Mouse (Mus musculus) WW6 (cell line): Measurements from ENCODE around the gene Cerk.
"Not testable (repeated sequence)": the region's sequence is repeated elsewhere in the genome, so short reads cannot be mapped to it uniquely, and the experiment has no call there.

ENCODE experiments used
- DNase-seq: peaks from one replicate; pipeline ENCODE4 v3.0.0-alpha.2; 2013; ENCODE audit warnings: low read depth, low spot score

The Cerk gene

DNA sequence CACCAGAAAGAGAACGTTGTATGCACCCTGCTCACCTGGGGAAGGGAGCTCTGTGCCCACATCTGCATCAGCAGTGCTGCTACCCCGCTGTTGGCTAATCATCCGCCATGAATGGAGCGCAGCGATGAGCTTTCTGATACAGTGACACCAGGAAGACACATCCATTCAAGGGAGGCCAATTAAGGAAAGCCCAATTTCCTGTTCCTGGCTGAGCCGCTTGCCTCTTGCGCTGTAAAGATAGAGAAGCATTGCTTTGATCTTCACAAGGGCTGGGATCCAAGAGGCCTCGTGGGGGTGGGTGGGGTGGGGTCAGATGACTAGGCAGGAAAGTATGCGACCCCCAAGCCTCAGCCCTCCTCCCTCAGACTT is 72.6 kb downstream of the Cerk start:
- no peak for DNase-seq

DNA sequence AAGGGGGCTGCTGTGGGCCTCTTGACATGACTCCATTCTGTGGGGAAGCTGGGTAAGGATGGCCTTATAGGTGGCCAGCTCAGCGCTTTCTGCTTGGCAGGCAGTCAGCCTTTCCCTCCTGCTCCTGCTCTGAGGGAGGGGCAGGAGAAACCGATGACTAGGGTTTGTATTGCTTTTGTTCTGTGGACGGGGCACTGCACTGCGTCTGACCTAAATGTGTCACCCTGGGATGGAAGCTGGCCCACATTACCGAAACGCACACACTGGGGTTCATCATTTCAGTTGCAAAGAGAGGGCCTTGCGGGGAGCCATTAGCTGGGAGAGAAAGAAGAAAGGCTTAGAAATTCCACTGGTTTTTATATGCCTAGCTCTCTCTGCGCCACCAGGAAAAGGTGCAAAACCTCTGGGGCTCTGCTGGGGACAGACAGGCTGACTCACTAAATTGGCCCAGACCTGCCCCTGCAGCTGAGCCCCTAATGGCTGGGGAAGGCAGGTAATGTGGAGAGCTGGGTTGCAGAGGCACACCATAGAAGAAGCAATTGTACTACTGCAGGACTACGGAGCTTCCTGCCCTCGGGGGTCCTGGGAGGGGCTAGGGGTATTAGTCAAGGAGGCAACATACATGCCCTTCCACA is 73.1 kb downstream of the Cerk start:
- no peak for DNase-seq

DNA sequence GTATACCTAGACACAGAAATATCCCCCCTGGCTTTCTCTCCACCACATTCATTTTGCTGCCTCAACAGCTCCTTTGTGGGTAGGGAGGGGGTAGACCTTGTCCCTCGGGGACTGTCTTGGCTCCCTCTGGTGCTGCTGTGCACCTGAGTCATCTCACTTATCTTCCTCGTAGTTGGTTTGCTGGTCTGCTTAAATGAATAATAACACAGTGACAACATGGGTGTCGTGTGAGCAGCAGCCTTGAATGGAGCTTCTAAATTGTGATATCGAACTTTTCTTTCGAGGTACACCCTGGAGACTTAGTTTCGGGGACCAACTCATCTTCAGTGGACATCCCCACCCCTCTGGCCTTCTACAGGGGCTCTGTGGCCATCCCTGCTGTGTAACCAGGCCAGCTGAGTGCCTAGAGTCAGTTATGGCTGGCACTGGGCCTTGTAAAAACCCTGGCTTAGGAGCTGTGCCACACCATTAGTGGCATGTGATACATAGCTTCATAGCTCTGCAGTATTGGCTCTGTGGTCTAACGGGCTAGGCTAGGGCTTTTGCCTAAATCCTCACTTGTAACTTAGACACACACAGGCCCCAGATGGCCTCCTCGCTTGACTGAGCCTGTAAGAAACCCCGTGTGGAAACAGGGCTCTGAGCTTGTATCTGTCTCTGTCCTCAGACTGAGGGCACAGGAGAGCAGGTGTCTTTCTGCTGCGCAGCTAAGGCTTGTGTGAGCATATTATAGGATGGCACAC is 75.4 kb downstream of the Cerk start:
- no peak for DNase-seq

DNA sequence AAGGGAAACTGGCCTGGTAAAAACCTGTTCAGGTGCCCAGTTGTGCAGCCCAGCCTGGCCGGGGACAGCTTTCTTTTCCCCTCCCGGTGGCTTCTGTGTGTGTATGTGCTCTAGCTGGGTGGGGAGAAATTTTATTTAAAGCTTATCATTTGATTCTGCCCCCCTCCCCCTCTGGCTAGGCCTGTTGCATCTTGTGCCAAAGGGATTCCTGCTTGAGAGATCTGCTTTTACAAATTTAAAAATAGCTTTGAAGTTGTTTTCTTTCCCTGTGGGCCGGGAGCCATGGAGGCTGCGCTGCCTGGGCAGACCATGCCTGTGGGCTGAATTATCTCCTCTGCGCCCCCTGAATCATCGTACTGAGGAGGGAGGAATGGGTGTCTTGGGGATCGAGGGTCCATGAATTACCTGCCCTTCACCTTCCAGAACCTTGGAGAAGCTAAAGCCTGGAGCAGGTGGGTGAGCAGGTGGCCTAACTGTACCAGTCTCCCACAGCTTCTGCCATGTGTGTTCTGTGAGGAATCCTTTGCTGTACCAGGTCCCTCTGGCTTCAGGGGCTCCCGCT is 76.2 kb downstream of the Cerk start:
- no peak for DNase-seq

DNA sequence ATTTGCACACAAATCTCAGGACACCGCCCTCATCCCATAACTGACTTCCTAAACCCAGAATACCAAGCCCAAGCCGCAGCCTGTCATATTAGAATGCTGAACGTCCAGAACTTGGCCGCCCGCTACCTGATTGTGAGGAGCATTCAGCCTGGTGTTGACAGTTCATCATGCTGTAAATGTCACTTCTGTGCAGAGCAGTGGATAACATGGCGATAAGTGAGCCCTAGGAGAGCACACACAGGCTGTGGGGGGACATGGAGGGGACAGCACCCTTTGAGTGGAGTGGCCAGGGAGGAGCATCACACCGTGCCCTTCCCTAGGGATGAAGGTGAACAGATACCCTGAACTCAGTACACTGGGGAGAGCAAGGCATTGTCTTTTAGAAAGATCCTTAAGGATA is 76.7 kb downstream of the Cerk start:
- DNase-seq = no peak

DNA sequence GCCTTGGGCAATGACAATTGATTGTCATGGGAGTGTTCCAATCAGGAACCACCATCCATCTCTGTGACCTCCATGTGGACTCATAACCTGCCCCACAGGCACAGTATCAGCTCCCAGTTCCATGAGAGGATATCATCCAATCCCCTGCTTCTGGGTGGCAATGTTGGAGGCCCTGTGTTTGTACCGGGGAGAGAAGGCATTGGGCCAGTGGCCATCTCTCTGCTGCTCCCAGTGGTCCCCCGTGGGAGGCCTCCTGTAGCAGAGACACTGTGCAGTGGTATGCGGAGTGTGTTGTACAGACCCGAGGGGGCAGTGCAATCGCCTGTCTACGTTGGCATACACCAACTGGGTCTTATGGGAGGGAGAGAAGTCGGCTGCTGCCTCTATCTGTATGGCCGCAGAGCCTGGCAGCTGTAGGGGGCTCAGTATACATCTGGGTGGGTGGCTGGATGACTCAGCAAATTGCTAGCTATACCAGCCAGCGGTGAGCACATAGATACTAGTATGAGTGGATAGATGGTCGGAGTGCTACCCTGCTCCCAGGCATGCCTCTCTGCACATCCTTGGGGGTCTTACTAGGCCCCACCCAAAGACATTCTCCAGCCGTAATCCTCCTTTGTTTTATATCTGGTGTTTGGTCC is 78.0 kb downstream of the Cerk start:
- no peak for DNase-seq

DNA sequence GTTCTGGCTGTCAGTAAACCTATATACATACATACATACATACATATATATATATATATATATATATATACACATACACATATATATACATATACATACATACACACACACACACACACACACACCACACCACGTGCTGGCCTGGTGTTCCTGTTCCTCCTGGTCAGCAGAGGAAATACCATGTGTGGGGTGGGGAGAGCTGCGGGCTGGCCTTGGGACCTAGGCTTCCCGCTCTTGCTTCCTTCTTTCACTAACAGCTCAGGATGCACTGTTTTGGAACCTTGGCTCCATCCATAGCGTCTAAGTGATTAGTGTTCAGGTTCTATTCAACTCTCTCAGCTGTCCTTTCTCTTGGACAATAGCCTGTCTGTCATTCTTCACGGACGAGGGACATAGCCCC is 80.2 kb downstream of the Cerk start:
- no peak for DNase-seq

DNA sequence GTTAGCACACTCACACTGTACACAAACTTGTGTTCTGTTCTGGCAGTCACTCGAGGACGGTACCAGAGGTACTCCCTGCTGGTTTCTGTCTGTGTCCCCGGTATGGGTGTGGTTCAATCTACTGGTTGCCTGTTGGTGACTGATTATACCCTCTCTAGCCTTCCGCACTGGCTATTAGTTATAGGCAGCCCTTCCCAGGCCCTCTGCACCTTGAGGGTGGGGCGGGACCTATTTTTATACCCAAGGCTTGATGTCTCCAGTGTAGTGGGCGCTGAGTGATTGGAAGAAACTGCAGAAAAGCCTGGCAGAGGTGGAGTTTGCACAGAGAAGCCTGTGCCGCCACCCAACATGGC is 80.6 kb downstream of the Cerk start:
- DNase-seq = no peak

DNA sequence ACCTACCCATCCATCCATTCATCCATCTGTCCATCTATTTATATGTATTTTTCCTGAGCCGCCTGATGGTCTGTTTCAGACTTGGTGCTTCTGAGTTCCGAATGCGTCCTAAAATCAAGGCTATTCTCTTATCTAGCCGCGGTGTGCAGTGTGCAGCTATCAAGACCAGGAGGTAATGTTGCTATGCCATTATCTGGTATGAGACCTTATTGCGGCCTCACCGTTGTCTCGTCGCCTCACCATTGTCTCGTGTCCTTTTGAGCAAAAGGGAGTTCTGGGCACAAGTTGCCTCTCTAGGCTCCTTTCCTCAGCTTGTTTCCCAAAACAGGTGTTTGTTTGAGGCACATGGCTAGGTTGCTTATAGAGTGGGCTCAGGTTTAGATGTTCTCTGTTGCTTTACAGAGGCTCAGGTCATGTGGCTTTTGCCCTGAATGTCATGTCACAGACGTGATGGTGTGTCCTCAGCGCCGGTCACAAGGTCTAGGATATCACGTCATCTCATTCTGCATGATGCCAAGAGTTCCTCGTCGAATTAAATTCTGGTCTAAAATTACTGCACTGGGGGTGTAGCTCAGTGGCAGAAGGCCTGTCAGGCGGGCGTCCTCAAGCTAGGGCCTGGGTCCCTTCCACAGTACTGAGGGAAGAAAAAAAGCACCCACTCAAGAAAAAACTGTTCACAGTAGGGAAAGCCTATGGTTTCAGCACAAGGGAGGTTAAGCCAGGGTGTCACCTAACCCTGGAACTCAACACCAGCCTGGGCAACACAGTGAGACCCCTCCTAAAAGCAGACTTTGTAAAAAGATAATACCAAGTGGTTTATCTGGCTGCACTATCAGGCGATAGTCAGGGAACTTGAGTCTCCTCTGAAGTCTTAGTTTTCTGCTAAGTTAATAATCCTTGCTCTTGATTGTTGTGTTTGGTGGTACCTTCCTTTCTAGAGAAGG is 81.3 kb downstream of the Cerk start:
- DNase-seq = no peak

DNA sequence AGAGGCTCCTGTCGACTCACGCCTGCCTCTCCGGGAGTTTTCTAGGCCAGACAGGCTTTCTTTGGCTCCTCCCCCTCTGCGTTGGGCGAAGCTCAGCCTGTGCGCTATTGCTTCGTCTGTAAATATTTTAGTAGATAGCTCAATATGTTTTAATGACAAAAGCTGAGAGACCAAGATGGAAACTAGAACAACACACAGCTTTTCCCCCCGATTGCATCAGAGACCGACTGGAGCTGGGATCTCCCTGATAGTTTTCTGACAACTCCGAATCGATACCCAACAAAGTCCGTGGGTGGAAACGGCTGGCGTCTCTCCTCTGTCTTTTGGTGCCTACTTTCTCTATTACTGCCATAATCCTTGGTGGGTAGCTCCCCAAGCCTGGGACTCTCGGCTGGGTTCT is 83.6 kb downstream of the Cerk start:
- no peak for DNase-seq

DNA sequence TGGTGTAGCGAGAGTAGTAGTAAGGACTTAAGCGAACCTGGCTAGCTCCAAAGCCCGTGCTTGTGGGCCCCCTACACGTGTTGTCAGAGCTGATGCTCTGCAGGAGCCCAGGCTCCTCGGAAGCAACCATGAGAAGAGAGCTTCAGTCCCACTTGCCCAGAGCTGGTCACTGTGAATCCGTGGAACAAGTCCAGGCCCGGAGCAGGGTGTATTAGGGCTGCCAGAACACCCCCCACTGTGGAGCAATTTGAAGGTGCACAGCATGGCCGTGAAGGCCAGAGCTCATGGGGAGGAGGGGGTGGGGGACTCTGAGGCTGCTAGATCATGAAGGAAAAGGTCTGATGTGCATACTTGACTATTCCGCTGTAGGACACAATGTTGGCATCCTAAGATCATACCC is 84.4 kb downstream of the Cerk start:
- DNase-seq = no peak

DNA sequence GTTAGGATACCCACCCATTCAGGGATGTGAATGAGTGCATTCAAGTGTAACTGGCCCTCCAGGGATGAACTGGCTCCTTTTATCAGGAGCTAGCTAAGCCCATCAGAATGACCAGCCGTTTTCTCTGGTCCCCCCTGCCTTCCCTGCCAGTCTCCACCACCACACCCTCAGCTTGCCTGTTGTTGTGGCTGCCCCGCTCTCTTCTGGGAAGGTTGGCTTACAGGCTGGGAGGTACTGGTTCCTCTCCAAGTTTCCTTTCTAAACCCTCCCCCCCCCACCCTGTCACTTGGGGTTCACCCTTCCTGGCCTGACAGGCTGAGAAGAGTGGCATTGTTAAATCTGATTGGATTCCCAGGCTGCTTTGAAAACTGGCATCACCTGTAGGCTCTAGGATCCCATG is 88.1 kb downstream of the Cerk start:
- DNase-seq = no peak

DNA sequence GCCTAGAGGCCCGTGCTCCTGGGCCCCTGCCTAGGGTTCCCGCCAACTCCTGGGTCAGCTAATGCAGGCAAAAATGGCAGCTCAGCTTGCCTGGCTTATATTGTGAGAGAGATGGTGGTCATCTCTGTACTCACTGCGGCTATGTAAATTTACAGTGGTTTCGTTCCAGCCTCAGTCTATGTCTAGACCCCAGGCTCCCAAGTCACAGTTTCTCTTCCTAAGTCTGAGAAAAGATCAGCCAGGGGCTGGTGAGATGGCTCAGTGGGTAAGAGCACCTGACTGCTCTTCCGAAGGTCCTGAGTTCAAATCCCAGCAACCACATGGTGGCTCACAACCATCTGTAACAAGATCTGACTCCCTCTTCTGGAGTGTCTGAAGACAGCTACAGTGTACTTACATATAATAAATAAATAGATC is 89.3 kb downstream of the Cerk start:
- not testable (repeated sequence) for DNase-seq

DNA sequence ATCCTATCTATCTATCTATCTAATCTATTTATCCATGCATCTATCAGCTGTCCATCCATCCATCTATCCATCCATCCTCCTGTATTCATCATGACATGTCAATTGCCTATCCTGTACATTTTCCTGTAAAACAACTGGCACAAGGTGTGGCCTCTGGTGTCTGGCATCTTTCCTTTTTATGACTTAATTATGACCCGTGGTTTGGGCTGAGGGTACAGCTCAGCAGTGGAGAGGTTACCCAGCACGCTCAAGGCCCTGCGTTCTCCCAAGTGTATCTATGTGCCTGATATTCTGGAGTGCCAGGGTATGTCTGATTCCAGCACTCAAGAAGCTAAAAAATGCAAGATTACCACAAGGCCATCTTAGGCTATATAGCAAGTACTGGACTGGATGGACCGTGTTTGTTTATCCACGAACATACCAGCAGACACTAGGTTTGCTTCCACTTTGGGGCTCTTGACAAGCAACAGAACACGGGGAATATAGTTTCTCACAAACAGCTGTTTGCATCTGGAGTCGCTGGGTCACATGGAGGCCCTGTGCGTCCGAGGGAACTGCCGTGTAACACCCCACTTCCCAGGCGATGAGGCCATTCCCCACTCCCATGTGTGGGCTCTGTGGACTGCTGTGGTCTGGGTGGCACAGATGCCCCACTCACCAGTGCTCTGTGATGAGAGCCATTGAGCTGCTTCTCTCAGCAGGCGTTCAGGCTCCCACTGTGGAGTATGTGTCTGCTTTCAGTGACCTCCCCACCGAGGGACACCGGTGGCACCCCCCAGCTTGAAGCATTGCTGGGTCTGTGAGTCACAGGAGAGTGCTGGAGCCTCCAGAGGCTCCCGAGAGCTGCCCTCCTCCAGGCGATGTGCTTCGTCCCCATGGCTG is 90.0 kb downstream of the Cerk start:
- DNase-seq = no peak

DNA sequence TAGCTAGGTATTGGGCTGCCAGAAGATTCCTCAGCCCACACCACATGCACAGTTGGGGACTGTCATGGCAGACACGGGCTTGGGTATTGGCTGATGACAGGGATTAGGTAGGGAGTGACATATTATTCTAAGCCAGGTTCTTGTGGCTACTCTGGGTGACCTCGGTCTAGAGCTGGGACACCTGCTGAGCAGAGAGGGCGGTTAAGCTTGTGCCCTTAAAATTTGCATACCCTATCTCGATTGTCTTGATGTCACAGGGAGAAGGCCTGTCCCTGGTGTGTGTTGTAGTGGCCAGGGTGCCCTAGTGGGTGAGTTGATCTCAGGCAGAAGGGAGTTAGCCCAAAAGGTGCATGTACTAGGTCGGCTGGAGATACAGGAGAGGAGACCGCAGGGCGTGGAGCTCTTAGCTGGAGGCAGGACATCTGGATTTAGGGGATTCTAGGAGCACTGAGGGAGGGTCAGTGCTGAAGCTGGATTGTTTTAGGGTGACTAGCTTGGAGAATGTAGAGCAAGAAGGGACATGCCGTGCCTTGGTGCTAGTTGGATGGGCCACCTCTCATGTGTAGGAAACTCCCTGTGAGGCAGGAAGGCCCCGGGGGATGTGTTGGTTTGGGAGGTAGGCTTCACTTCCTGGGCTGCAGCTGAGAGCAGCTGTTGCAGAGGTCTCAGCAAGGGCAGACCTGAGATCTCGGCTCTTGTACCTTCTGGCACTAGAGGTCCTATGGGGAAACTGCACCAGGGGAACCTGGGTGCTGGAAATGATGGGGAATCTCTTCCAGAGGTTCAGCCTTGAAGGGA is 91.4 kb downstream of the Cerk start:
- no peak for DNase-seq

DNA sequence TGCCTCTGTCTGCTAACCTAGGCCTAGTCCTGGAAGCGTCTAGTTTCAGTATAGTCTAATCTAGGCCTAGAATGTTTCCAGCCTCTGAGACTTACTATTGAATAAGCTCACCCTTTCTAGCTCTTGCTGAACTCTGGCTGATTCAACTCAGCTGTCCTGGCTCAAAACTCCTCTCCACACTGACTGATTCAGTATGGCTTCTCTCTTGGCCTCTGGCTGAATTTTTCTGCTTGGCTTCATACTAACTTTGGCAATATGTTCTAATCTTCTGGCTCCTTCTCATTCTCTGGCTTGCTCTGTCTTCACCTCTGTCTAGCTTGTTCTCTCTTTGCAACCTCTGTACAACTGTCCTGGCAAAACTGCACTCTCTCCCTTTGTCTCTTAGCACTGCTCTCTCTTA is 92.7 kb downstream of the Cerk start:
- DNase-seq = no peak

DNA sequence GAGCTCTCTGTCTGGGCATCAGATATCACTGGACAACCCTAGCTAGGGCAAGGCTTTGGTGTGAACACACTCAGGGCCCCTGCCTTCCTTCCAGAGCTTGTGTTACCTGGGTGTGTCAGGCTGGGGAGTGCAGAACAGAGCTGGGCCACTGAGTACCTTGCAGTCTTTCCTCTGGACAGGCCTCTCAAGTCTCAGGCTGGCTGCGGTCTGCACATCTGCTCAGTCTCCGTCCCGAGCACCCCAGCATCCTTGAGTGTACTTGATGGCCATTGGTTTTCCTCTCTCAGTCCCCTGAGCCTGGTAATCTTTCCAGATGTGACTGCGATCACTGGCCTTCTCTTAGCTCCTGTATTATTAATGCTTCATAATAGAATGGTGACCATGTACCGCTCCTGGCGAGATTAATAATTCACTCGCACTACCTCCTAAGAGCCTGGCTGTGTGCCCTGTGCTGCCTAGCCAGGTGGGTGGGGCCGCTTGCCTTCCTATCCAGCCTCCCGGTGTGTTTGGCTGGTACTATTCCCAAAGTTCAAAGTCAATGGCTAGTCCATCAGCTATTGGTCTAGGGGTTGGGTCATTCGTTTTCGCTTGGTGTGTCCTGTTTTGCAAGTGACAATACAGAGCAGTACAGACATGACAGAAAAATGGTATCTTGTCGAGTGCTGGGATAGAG is 93.8 kb downstream of the Cerk start:
- DNase-seq = no peak

DNA sequence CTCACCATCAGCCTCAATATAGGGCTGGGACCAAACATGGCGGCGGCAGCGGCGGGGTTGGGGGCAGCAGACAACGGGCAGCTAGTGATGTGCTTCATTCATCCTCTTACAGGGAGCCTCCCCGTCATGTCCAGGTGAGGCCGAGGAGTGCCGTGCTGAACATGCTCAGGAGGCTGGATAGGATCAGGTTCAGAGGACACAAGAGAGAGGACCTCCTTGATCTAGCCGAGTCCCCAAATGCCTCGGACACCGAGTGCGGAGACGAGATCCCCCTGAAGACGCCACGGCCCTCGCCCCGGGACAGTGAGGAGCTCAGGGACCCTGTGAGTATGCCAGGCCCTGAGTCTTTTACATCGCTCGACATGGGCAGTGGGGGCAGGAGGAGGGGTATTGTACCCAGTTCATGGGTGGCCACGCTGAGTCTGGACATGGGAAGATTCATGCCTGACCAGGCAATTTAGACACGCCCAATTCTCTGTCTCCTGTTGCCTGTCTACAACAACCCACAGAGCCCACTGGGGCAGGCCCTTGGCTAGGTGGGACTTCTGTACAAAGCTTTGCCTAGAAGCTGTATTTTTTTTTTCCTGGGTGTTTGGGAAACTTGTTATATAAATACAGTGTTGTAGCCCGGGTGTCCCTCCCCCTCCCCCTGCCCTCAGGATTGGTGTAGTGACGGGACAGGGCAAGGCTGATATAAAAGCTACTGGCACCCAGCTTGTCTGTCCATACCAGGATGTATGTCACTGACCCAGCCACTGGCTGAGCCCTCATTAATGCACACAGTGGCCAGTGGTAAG is 94.5 kb downstream of the Cerk start:
- DNase-seq = no peak

DNA sequence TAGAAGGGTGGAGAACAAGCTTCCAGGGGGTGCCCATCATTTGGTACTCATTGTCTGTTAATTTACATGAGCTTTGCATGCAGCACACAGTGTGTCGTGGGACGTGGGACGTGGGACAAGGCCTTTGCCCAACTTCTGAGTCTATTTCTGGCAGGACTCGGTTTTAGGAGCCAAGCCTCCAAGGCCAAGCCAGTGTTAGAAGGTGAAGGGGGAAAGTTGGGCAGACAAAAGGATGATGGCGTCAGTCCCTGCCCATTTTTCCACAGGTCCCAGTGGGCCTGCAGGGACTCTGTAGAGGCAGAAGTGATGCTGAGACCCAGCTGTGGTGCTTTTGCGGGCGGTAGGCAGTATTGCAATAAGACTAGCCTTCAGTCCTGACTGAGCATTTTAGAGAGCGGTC is 95.4 kb downstream of the Cerk start:
- DNase-seq = no peak
